Mouse (Mus musculus) MEL (cell line): Measurements from ENCODE around the gene Neurod2. TPM values are rescaled to one million over a fixed set of nuclear protein-coding genes. Genes with fewer than 3 reads are reported as not detected.

Experiments used
- DNase-seq: peaks from one replicate; pipeline ENCODE4 v3.0.0; 2011; ENCODE audit warnings: low read depth, low spot score
- H3K27ac ChIP-seq: 2 replicates; pipeline ENCODE4 v1.5.1; 2012; ENCODE audit warnings: low read depth, mild to moderate bottlenecking, control low read depth, low read length, moderate library complexity; ENCODE audit not compliant: control insufficient read depth
- H3K27me3 ChIP-seq, 2 experiments: fragments of 150-350 bp in 1 of 2; sonication (generic) in 1 of 2; 2 replicates each; pipeline ENCODE4 v1.6.1; 2012; ENCODE audit warnings: low read length in 2 of 2, mild to moderate bottlenecking in 2 of 2, improper control_type of control experiment in 1 of 2, moderate library complexity in 1 of 2; ENCODE audit not compliant: insufficient read depth in 2 of 2, control insufficient read depth in 1 of 2
- H3K36me3 ChIP-seq, 2 experiments: 2 replicates each; pipeline ENCODE4 v1.6.1; 2012 to 2014; ENCODE audit warnings: low read length in 2 of 2, improper control_type of control experiment in 1 of 2, inconsistent platforms in 1 of 2, mild to moderate bottlenecking in 1 of 2; ENCODE audit not compliant: insufficient read depth in 2 of 2, control insufficient read depth in 1 of 2
- H3K4me1 ChIP-seq, 2 experiments: fragments of 150-350 bp in 1 of 2; sonication (generic) in 1 of 2; 2 replicates each; pipeline ENCODE4 v1.6.1; 2012; ENCODE audit warnings: low read length in 2 of 2, improper control_type of control experiment in 1 of 2, mild to moderate bottlenecking in 1 of 2; ENCODE audit not compliant: insufficient read depth in 2 of 2, control insufficient read depth in 1 of 2
- H3K4me3 ChIP-seq, 2 experiments: fragments of 150-350 bp in 1 of 2; sonication (generic) in 1 of 2; 2 replicates each; pipeline ENCODE4 v1.5.1; 2012; ENCODE audit warnings: low read depth in 2 of 2, low read length in 2 of 2, mild to moderate bottlenecking in 2 of 2, moderate library complexity in 2 of 2, control low read depth in 1 of 2, improper control_type of control experiment in 1 of 2; ENCODE audit not compliant: control insufficient read depth in 1 of 2, insufficient read depth in 1 of 2
- H3K79me2 ChIP-seq: 2 replicates; pipeline ENCODE4 v1.6.1; 2012; ENCODE audit warnings: mild to moderate bottlenecking, low read length, moderate library complexity; ENCODE audit not compliant: control insufficient read depth, poor library complexity, insufficient read depth
- H3K9ac ChIP-seq: 2 replicates; pipeline ENCODE4 v1.6.1; 2012; ENCODE audit warnings: low read depth, mild to moderate bottlenecking, control low read depth, low read length, moderate library complexity; ENCODE audit not compliant: control insufficient read depth, poor library complexity, severe bottlenecking
- H3K9me3 ChIP-seq: fragments of 150-350 bp; sonication (generic); replicated peaks from 2 replicates; pipeline ENCODE4 v1.6.1; 2012; ENCODE audit warnings: mild to moderate bottlenecking, low read length, improper control_type of control experiment, moderate library complexity; ENCODE audit not compliant: insufficient read depth
- EP300 ChIP-seq, 2 experiments: IDR thresholded peaks; 2 replicates each; pipeline ENCODE4 v1.6.1; 2011; ENCODE audit warnings: improper control_type of control experiment in 2 of 2, low read length in 2 of 2, low read depth in 1 of 2, mild to moderate bottlenecking in 1 of 2
- MXI1 ChIP-seq: IDR thresholded peaks from 2 replicates; pipeline ENCODE4 v1.6.1; 2011; ENCODE audit warnings: mild to moderate bottlenecking, low read depth, low read length, improper control_type of control experiment
- NELFE ChIP-seq: IDR thresholded peaks from 2 replicates; pipeline ENCODE4 v1.6.1; 2011; ENCODE audit warnings: low read depth, low read length, improper control_type of control experiment
- POLR2A ChIP-seq, 2 experiments: IDR thresholded peaks; 2 replicates each; pipeline ENCODE4 v1.6.1; 2011 to 2012; ENCODE audit warnings: low read length in 2 of 2, mild to moderate bottlenecking in 2 of 2, control low read depth in 1 of 2, improper control_type of control experiment in 1 of 2, low read depth in 1 of 2, moderate library complexity in 1 of 2; ENCODE audit not compliant: control insufficient read depth in 1 of 2, insufficient read depth in 1 of 2, poor library complexity in 1 of 2
- RCOR1 ChIP-seq: IDR thresholded peaks from 2 replicates; pipeline ENCODE4 v1.6.1; 2012; ENCODE audit warnings: low read depth, mild to moderate bottlenecking, inconsistent platforms, low read length, improper control_type of control experiment
- TBP ChIP-seq: IDR thresholded peaks from 2 replicates; pipeline ENCODE4 v1.8.0; 2011; ENCODE audit warnings: low read depth, low read length, improper control_type of control experiment
- USF1 ChIP-seq: IDR thresholded peaks from 2 replicates; pipeline ENCODE4 v1.6.1; 2014; ENCODE audit warnings: low read depth, mild to moderate bottlenecking, inconsistent platforms, low read length, improper control_type of control experiment, moderate library complexity
- ZC3H11A ChIP-seq: IDR thresholded peaks from 2 replicates; pipeline ENCODE4 v1.6.1; 2012; ENCODE audit warnings: low read depth, mild to moderate bottlenecking, inconsistent platforms, low read length, improper control_type of control experiment
- ZMIZ1 ChIP-seq: IDR thresholded peaks from 2 replicates; pipeline ENCODE4 v1.6.1; 2012; ENCODE audit warnings: low read depth, mild to moderate bottlenecking, inconsistent platforms, low read length, improper control_type of control experiment, moderate library complexity
- polyA plus RNA-seq, 2 experiments: library from polyadenylated mRNA; stranded (reverse) in 1 of 2; unstranded in 1 of 2; fragments of >175 nt in 1 of 2; fragments of >200 nt in 1 of 2; gene quantifications; 2 replicates each; pipeline versions ENCODE4 v1.2.1 to v1.2.4; 2012; ENCODE audit warnings: low replicate concordance in 2 of 2, low read depth in 1 of 2; ENCODE audit not compliant: insufficient read length in 2 of 2, insufficient read depth in 1 of 2, missing spikeins in 1 of 2
- total RNA-seq: library from RNA; depleted of rRNA; stranded (reverse); fragments of 300-350 nt; gene quantifications from 2 replicates; pipeline ENCODE4 v1.2.3, GENCODE M21; 2012

Gene Neurod2
- total and polyA plus RNA-seq, 3 experiments: not detected

GRCm38 (mm10) chr11:98320806-98321676, 8.4 kb downstream of the Neurod2 start:
- TF ChIP-seq RCOR1 (no peak), ZC3H11A (no peak)
- H3K27me3 ChIP-seq: peaks cover 13 to 41% of the 10 kb centered on the region in 2 experiments

GRCm38 (mm10) chr11:98320381-98320780, 9.1 kb downstream of the Neurod2 start:
- no peak overlapping the region for H3K9ac ChIP-seq
- no peaks in the 10 kb centered on the region for H3K36me3 ChIP-seq
- H3K4me1 ChIP-seq: no peaks in the 10 kb centered on the region
- no peak overlapping the region for H3K27ac ChIP-seq
- H3K79me2 ChIP-seq: no peaks in the 10 kb centered on the region
- H3K27me3 ChIP-seq: peaks cover 14 to 43% of the 10 kb centered on the region in 2 experiments
- TF ChIP-seq EP300 (IDR thresholded peaks at IDR 0.05; ENCODE audit: low read depth in 1 of 2, low read length in 2 of 2): no peak
- TF ChIP-seq, all 39 proteins: peak for 0
- no peak for DNase-seq
- H3K9me3 ChIP-seq: no peaks in the 10 kb centered on the region
- no peak overlapping the region for H3K4me3 ChIP-seq

More at GRCm38 (mm10) chr11:98320806-98321676, 8.4 kb downstream of the Neurod2 start:
- Histone ChIP-seq H3K4me1 (no peaks in the 10 kb centered on the region), H3K9me3 (no peaks in the 10 kb centered on the region), H3K36me3 (no peaks in the 10 kb centered on the region), H3K27ac (no peak overlapping the region), H3K79me2 (no peaks in the 10 kb centered on the region), H3K4me3 (no peak overlapping the region), H3K9ac (no peak overlapping the region)
- DNase-seq: no peak

DNA sequence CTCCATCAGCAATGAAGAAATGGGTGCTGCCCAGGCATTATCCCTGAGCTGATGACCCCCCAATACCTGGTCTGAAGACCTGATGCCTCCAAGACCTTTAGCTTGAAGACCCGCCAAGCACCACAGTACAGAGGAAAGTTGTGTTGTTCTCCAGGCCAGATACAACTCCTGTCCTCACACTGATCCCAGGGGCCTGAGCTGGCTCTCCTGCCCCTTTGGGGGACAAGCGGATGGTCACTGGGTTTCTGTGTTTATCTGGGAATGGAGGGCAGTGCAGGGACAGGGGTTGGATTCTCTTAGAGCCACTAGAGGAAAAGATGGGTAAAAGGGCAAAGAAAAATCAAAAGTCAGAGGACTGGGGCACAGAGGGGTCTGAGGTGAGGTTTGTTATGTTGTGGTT, 9.5 kb downstream of the Neurod2 start:
- Histone ChIP-seq H3K27ac (no peak overlapping the region), H3K27me3 (peaks cover 14 to 43% of the 10 kb centered on the region in 2 experiments), H3K4me3 (no peak overlapping the region), H3K4me1 (no peaks in the 10 kb centered on the region), H3K79me2 (no peaks in the 10 kb centered on the region), H3K9me3 (no peaks in the 10 kb centered on the region), H3K36me3 (no peaks in the 10 kb centered on the region), H3K9ac (no peak overlapping the region)
- DNase-seq: no peak
- no peak for TF ChIP-seq NELFE
- no peak for TF ChIP-seq ZC3H11A
- TF ChIP-seq ZMIZ1: no peak
- no peak for TF ChIP-seq MXI1
- no peak for TF ChIP-seq USF1
- no peak for TF ChIP-seq TBP
- no peak for TF ChIP-seq POLR2A (IDR thresholded peaks at IDR 0.05; ENCODE audit: control insufficient read depth in 1 of 2, insufficient read depth in 1 of 2, low read depth in 1 of 2, low read length in 2 of 2, poor library complexity in 1 of 2)
